Mouse (Mus musculus) left cerebral cortex, postnatal 10 days (tissue): Measurements from ENCODE around the gene Gin1. TPM values are rescaled to one million over a fixed set of nuclear protein-coding genes. Genes with fewer than 3 reads are reported as not detected.

Experiments used
- total RNA-seq, 2 experiments: library from RNA; stranded (reverse); gene quantifications; 2 replicates each; pipeline ENCODE4 v1.2.3; 2021

Gin1 gene
- total RNA-seq, 2 experiments from 2014 or later, result 8.7 TPM

Other genes with a start within 250 kb of the Gin1 start
- 10 to 100 TPM; 59.0 to 60.0 TPM for gene D1Ertd622e, start 108.1 kb upstream of the Gin1 start, total RNA-seq
- gene Ppip5k2, start 239 bp downstream of the Gin1 start, total RNA-seq, result 10 to 100 TPM; 24.0 to 26.8 TPM